Mouse (Mus musculus) CH12.LX (cell line): ENCODE measurements around the gene Atg16l2. TPM values are rescaled to one million over a fixed set of nuclear protein-coding genes. Genes with fewer than 3 reads are reported as not detected.

Experiments
- DNase-seq: peaks from one replicate; pipeline ENCODE4 v3.0.0-alpha.2; 2013; ENCODE audit errors: extremely low read depth
- H3K27ac ChIP-seq: 2 replicates; pipeline ENCODE4 v1.5.1; 2012; ENCODE audit warnings: low read depth, mild to moderate bottlenecking, control low read depth, moderate library complexity; ENCODE audit not compliant: insufficient read depth
- H3K27me3 ChIP-seq: replicated peaks from 2 replicates; pipeline ENCODE3; 2012; ENCODE audit warnings: inconsistent platforms
- H3K36me3 ChIP-seq, 2 experiments: replicated peaks in 1 of 2; 2 replicates each; pipeline versions ENCODE3 to v1.6.1; 2012; ENCODE audit warnings: inconsistent platforms in 1 of 2, low read length in 1 of 2, mild to moderate bottlenecking in 1 of 2, mixed read lengths in 1 of 2, moderate library complexity in 1 of 2; ENCODE audit not compliant: control insufficient read depth in 1 of 2, insufficient read depth in 1 of 2
- H3K4me1 ChIP-seq, 2 experiments: 2 replicates each; pipeline ENCODE4 v1.6.1; 2012; ENCODE audit warnings: inconsistent platforms in 1 of 2, moderate library complexity in 1 of 2; ENCODE audit not compliant: insufficient read depth in 2 of 2, control insufficient read depth in 1 of 2
- H3K4me2 ChIP-seq: 2 replicates; pipeline ENCODE4 v1.6.1; 2012; ENCODE audit warnings: low read depth, mild to moderate bottlenecking, control low read depth; ENCODE audit not compliant: poor library complexity, insufficient read depth, severe bottlenecking
- H3K4me3 ChIP-seq, 3 experiments: fragments of 150-350 bp in 1 of 3; sonication (generic) in 1 of 3; replicated peaks in 1 of 3; 2 replicates each; pipeline versions ENCODE3 to v1.5.1; 2011 to 2012; ENCODE audit warnings: low read depth in 2 of 3, low read length in 2 of 3, mild to moderate bottlenecking in 2 of 3, moderate library complexity in 2 of 3, control low read depth in 1 of 3, improper control_type of control experiment in 1 of 3, inconsistent platforms in 1 of 3, mixed read lengths in 1 of 3; ENCODE audit not compliant: poor library complexity in 1 of 3
- H3K79me2 ChIP-seq: replicated peaks from 2 replicates; pipeline ENCODE4 v1.6.1; 2012; ENCODE audit warnings: mild to moderate bottlenecking, moderate library complexity; ENCODE audit not compliant: control insufficient read depth, poor library complexity, insufficient read depth, severe bottlenecking; ENCODE audit errors: extremely low read depth
- H3K9ac ChIP-seq: 2 replicates; pipeline ENCODE4 v1.6.1; 2012; ENCODE audit warnings: low read depth, mild to moderate bottlenecking, control low read depth, moderate library complexity; ENCODE audit not compliant: insufficient read depth
- H3K9me3 ChIP-seq: replicated peaks from 2 replicates; pipeline ENCODE3; 2012; ENCODE audit warnings: low read length, inconsistent platforms, mixed read lengths
- BHLHE40 ChIP-seq: IDR thresholded peaks from 2 replicates; pipeline ENCODE4 v1.6.1; 2011; ENCODE audit warnings: mild to moderate bottlenecking, low read depth, low read length, improper control_type of control experiment
- CTCF ChIP-seq, 2 experiments: IDR thresholded peaks in 1 of 2; conservative IDR thresholded peaks in 1 of 2; 2 replicates each; pipeline ENCODE4 v1.5.1; 2011 to 2012; ENCODE audit warnings: low read depth in 2 of 2, low read length in 2 of 2, improper control_type of control experiment in 1 of 2, inconsistent platforms in 1 of 2, mild to moderate bottlenecking in 1 of 2, moderate library complexity in 1 of 2
- E2F4 ChIP-seq: IDR thresholded peaks from 2 replicates; pipeline ENCODE4 v1.6.1; 2011; ENCODE audit warnings: low read depth, low read length, improper control_type of control experiment; ENCODE audit not compliant: insufficient replicate concordance
- EP300 ChIP-seq: IDR thresholded peaks from 2 replicates; pipeline ENCODE4 v1.6.1; 2011; ENCODE audit warnings: low read length, improper control_type of control experiment
- ETS1 ChIP-seq: conservative IDR thresholded peaks from 2 replicates; pipeline ENCODE4 v1.6.1; 2012; ENCODE audit warnings: low read depth, mild to moderate bottlenecking, inconsistent platforms, low read length, improper control_type of control experiment, moderate library complexity
- JUN ChIP-seq: IDR thresholded peaks from 2 replicates; pipeline ENCODE4 v1.6.1; 2011; ENCODE audit warnings: low read depth, mild to moderate bottlenecking, low read length, improper control_type of control experiment, moderate library complexity; ENCODE audit not compliant: insufficient read depth
- JUND ChIP-seq: conservative IDR thresholded peaks from 2 replicates; pipeline ENCODE4 v1.6.1; 2011; ENCODE audit warnings: low read depth, low read length, improper control_type of control experiment
- KAT2A ChIP-seq: IDR thresholded peaks from 2 replicates; pipeline ENCODE4 v1.6.1; 2012; ENCODE audit warnings: low read length, improper control_type of control experiment, inconsistent platforms; ENCODE audit not compliant: insufficient replicate concordance
- PAX5 ChIP-seq: IDR thresholded peaks from 2 replicates; pipeline ENCODE4 v1.6.1; 2012; ENCODE audit warnings: low read length, inconsistent platforms, mixed read lengths
- POLR2AphosphoS2 ChIP-seq: IDR thresholded peaks from 2 replicates; pipeline ENCODE4 v1.6.1; 2011; ENCODE audit warnings: low read depth, low read length, improper control_type of control experiment
- RCOR1 ChIP-seq: conservative IDR thresholded peaks from 2 replicates; pipeline ENCODE4 v1.6.1; 2012; ENCODE audit warnings: low read depth, mild to moderate bottlenecking, inconsistent platforms, low read length, improper control_type of control experiment
- SIN3A ChIP-seq: IDR thresholded peaks from 2 replicates; pipeline ENCODE4 v1.6.1; 2012; ENCODE audit warnings: low read length, improper control_type of control experiment, inconsistent platforms
- TBP ChIP-seq: conservative IDR thresholded peaks from 2 replicates; pipeline ENCODE4 v1.6.1; 2011; ENCODE audit warnings: low read depth, low read length, improper control_type of control experiment
- TCF12 ChIP-seq: IDR thresholded peaks from 2 replicates; pipeline ENCODE4 v1.6.1; 2014; ENCODE audit warnings: low read depth, mild to moderate bottlenecking, inconsistent platforms, low read length, improper control_type of control experiment
- ZNF384 ChIP-seq: IDR thresholded peaks from 2 replicates; pipeline ENCODE4 v1.6.1; 2012; ENCODE audit warnings: low read depth, low read length, improper control_type of control experiment, inconsistent platforms
- dilution Hi-C: fragments of 300-500 bp; cut with MboI; formaldehyde crosslinking; loops from 2 replicates; pipeline ENCODE4 v1.14.3; 2020; ENCODE audit warnings: low sequenced_read_pairs; ENCODE audit not compliant: extremely low pct_unique_long_range_greater_than_20kb, extremely low pct_ligation_motif_present
- in situ Hi-C: fragments of 300-500 bp; cut with MboI; formaldehyde crosslinking; loops from 3 replicates; pipeline ENCODE4 v1.14.3; 2019; ENCODE audit warnings: low sequenced_read_pairs, low pct_ligation_motif_present, low pct_unique_long_range_greater_than_20kb, mixed read lengths
- polyA plus RNA-seq: library from polyadenylated mRNA; unstranded; fragments of >175 nt; gene quantifications from 2 replicates; pipeline ENCODE4 v1.2.1, GENCODE M21; 2012; ENCODE audit warnings: low read depth; ENCODE audit not compliant: insufficient read length
- total RNA-seq, 2 experiments: library from RNA; depleted of rRNA; stranded (reverse); fragments of 300-350 nt in 1 of 2; fragments of >200 nt in 1 of 2; gene quantifications; 2 replicates each; pipeline ENCODE4 v1.2.3; 2012 to 2014

Atg16l2 gene
- total and polyA plus RNA-seq, 3 experiments: 12.7 to 43.8 (median 15.4) TPM

DNA sequence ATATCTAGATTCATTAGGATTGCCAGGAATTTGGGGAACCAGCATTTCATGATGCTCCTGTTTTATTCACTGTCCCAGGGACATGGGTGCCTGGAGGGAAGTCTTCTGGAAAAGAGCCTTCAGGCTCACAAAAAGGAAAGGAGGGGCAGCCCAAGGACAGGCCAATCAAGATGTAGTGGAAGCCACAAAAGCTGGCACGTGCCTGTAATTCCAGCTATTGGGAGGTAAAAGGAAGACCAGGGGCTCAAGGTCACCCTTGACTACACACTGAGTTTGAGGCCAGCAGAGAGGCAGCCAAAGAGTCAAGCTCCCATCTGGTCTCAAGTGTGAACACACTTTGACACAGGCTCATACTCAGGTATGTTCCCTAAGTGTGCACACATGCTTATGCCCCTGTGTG lies 6.6 kb downstream of the Atg16l2 start:
- H3K36me3 ChIP-seq: peaks cover 44 to 87% of the 10 kb centered on the region in 2 experiments
- no peak overlapping the region for H3K9ac ChIP-seq
- peaks cover 12 to 75% of the 10 kb centered on the region in 2 experiments for H3K4me1 ChIP-seq
- dilution Hi-C loops: no loop called here
- H3K27ac ChIP-seq: no peak overlapping the region
- H3K27me3 ChIP-seq: no peaks in the 10 kb centered on the region
- H3K4me2 ChIP-seq: no peak overlapping the region
- in situ Hi-C loops: no loop called here
- no peak overlapping the region for H3K4me3 ChIP-seq
- no peaks in the 10 kb centered on the region for H3K9me3 ChIP-seq
- TF ChIP-seq JUN (no peak), BHLHE40 (no peak), PAX5 (no peak), JUND (no peak), TBP (no peak), E2F4 (no peak), EP300 (no peak), TCF12 (no peak), RCOR1 (no peak), POLR2AphosphoS2 (no peak)
- TF ChIP-seq, all 38 proteins: peak for 0
- H3K79me2 ChIP-seq: peaks cover 4% of the 10 kb centered on the region
- DNase-seq: no peak

DNA sequence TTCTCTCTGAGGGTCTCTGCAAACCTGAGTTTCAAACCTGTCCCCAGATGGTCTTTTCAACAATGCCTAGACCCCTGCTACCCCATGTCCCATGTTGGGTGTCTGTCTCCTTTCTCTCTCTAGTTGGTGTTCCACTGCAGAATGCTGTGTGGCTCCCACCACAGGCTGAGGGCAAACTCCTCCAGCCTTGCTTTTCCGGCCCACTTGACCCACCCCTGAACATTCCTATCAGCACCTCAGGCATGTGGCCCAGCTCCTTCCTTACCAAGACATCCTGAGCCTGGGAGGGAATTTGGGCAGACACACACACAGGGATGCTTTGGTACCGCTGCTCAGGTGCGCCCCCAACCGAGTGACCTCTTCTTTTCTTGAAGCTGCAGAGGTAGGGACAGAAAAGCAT lies 8.4 kb downstream of the Atg16l2 start:
- Histone ChIP-seq H3K27ac (no peak overlapping the region), H3K79me2 (no peaks in the 10 kb centered on the region), H3K4me2 (no peak overlapping the region), H3K4me3 (no peak overlapping the region), H3K27me3 (no peaks in the 10 kb centered on the region), H3K9me3 (no peaks in the 10 kb centered on the region), H3K36me3 (peaks cover 60 to 91% of the 10 kb centered on the region in 2 experiments), H3K4me1 (peaks cover 10 to 75% of the 10 kb centered on the region in 2 experiments), H3K9ac (no peak overlapping the region)
- dilution Hi-C loops (no loop called here), in situ Hi-C loops (no loop called here)
- no peak for DNase-seq
- TF ChIP-seq CTCF (conservative IDR thresholded peaks at IDR 0.05 in 1 of 2, IDR thresholded peaks at IDR 0.05 in 1 of 2; ENCODE audit: low read depth in 2 of 2, low read length in 2 of 2): peak in 1 of 2 experiments; percentile 6; a peak in 1 of 4 replicates
- no peak for TF ChIP-seq SIN3A

DNA sequence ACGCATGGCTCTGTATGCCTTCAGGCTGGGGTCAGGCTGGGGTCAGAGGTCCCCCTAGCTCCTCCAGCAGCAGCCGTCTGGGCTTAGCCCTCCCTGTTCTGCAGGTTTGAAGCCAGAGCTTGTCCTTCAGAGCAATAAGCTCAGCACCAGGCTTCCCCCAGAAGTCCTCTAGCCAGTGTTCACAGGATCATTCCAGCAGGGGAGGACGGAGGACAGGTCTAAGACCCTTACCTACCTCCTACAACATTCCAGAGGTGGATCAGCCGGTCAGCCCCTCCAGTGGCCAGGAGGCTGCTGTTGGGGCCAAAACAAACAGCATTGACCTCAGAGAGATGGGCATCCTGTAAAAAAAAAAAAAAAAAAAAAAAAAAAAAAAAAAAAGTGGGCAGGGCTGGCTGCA lies 8.9 kb downstream of the Atg16l2 start:
- in situ Hi-C loops (no loop called here), dilution Hi-C loops (no loop called here)
- H3K27ac ChIP-seq: peak overlapping the region; percentile 57
- no peaks in the 10 kb centered on the region for H3K9me3 ChIP-seq
- TF ChIP-seq ZNF384: peak; percentile 82; the same call in 1 of the 2 replicates
- 0 out of 2 replicates have a peak, but pooled peaks have one; percentile 1 for TF ChIP-seq ETS1
- TF ChIP-seq KAT2A: no peak
- H3K9ac ChIP-seq: no peak overlapping the region
- H3K36me3 ChIP-seq: peaks cover 63 to 91% of the 10 kb centered on the region in 2 experiments
- no peak overlapping the region for H3K4me3 ChIP-seq
- H3K4me2 ChIP-seq: 0 out of 2 replicates have a peak overlapping the region, but pooled peaks have one; percentile 14
- no peaks in the 10 kb centered on the region for H3K27me3 ChIP-seq
- DNase-seq: no peak
- peaks cover 11 to 76% of the 10 kb centered on the region in 2 experiments for H3K4me1 ChIP-seq
- H3K79me2 ChIP-seq: no peaks in the 10 kb centered on the region
